Mouse (Mus musculus) MEL (cell line): ENCODE results near the gene Scap.

ENCODE experiments used
- CHD2 ChIP-seq: IDR thresholded peaks from 2 replicates; pipeline ENCODE4 v1.6.1; 2011; ENCODE audit warnings: low read length, improper control_type of control experiment
- CTCF ChIP-seq, 3 experiments: IDR thresholded peaks in 2 of 3; conservative IDR thresholded peaks in 1 of 3; 2 replicates each; pipeline ENCODE4 v1.5.1; 2011 to 2012; ENCODE audit warnings: low read length in 3 of 3, low read depth in 2 of 3, mild to moderate bottlenecking in 2 of 3, improper control_type of control experiment in 1 of 3, inconsistent platforms in 1 of 3, mixed read lengths in 1 of 3, moderate library complexity in 1 of 3; ENCODE audit not compliant: control insufficient read depth in 1 of 3, insufficient read depth in 1 of 3, poor library complexity in 1 of 3, severe bottlenecking in 1 of 3
- EP300 ChIP-seq, 2 experiments: IDR thresholded peaks; 2 replicates each; pipeline ENCODE4 v1.6.1; 2011; ENCODE audit warnings: improper control_type of control experiment in 2 of 2, low read length in 2 of 2, low read depth in 1 of 2, mild to moderate bottlenecking in 1 of 2
- JUND ChIP-seq: IDR thresholded peaks from 2 replicates; pipeline ENCODE4 v1.6.1; 2011; ENCODE audit warnings: low read depth, mild to moderate bottlenecking, improper control_type of control experiment, low read length
- MXI1 ChIP-seq: IDR thresholded peaks from 2 replicates; pipeline ENCODE4 v1.6.1; 2011; ENCODE audit warnings: mild to moderate bottlenecking, low read depth, low read length, improper control_type of control experiment
- NELFE ChIP-seq: IDR thresholded peaks from 2 replicates; pipeline ENCODE4 v1.6.1; 2011; ENCODE audit warnings: low read depth, low read length, improper control_type of control experiment
- UBTF ChIP-seq: IDR thresholded peaks from 2 replicates; pipeline ENCODE4 v1.6.1; 2012; ENCODE audit warnings: low read depth, mild to moderate bottlenecking, inconsistent platforms, low read length, improper control_type of control experiment, moderate library complexity, borderline replicate concordance; ENCODE audit not compliant: insufficient read depth
- USF2 ChIP-seq, 2 experiments: IDR thresholded peaks; 2 replicates each; pipeline ENCODE4 v1.6.1; 2011 to 2012; ENCODE audit warnings: improper control_type of control experiment in 2 of 2, low read length in 2 of 2, borderline replicate concordance in 1 of 2, inconsistent platforms in 1 of 2, low read depth in 1 of 2, mild to moderate bottlenecking in 1 of 2; ENCODE audit not compliant: insufficient read depth in 1 of 2

DNA sequence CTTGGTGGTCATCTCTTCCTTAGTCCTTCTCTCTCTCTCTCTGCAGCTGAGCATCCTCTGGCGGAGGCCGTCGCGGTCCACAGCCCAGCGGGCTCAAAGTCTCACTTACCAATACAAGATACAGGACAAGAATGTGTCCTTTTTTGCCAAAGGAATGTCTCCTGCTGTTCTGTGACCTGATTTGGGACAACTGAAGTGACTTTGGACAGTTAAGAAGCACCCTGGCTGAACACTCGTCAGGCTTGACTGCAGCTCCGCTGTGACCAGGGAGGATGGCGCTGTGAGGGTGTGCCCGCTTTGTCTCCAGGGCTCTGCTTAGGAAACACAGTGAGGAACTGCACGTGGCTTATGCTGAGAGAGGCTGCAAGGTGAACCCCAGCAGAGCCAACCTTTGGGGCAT lies 12.3 kb upstream of the Scap start:
- TF ChIP-seq EP300 (IDR thresholded peaks at IDR 0.05; ENCODE audit: low read depth in 1 of 2, low read length in 2 of 2) (no peak), JUND (no peak), UBTF (no peak), USF2 (IDR thresholded peaks at IDR 0.05; ENCODE audit: borderline replicate concordance in 1 of 2, insufficient read depth in 1 of 2, low read depth in 1 of 2, low read length in 2 of 2) (no peak), MXI1 (no peak), NELFE (no peak), CTCF (IDR thresholded peaks at IDR 0.05 in 2 of 3, conservative IDR thresholded peaks at IDR 0.05 in 1 of 3; ENCODE audit: control insufficient read depth in 1 of 3, insufficient read depth in 1 of 3, low read depth in 2 of 3, low read length in 3 of 3, poor library complexity in 1 of 3, severe bottlenecking in 1 of 3) (no peak), CHD2 (no peak)
